Mouse (Mus musculus) frontal cortex, adult (tissue): ENCODE data around the gene Cdk14.
"Not testable (repeated sequence)": the region's sequence is repeated elsewhere in the genome, so short reads cannot be mapped to it uniquely, and the experiment has no call there.

Experiments
- ATAC-seq: cut with Nextera tagmentation; 2 replicates; pipeline ENCODE4 v1.9.2; 2017; ENCODE audit warnings: mild to moderate bottlenecking, moderate library complexity, mixed read lengths; ENCODE audit not compliant: low TSS enrichment

The Cdk14 gene

DNA sequence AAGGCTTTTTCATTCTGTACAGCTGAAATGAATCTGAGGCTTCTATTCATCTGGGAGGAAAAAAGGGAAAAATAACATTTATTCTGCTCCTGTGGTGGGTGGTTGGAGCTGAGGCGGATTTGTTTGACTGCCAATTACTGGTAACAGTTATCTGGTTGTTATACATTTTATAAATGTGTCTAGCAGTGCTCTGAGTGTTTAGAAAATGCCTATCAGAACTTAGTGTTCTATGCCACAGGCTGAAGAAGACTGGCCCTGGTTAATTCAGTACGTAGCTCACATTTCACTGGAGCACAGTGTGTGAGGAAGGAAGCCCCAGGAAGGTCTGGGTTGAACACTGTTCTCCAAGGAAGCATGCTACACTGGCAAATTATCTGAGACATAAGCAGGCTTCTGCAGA lies 429.1 kb downstream of the Cdk14 start:
- ATAC-seq = peak; percentile 60

DNA sequence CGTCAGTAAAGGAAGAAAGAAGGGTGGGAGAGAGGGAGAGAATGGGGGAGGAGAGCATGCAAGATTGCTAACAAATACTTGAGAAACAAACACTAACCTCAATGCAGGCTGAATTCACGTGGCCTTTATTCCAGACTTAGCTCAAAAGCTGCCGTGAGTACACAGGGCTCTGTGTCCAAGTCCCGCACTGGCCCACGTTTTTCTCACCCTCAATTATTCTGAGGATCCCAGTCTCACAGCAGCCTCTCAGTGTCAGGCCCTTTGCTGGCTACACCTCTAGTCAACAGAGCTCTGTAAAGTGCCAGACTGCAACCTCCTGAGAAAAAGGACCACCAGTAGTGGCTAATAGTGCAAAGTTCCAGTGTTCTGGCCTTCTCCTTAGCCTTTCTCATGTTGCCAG lies 429.9 kb downstream of the Cdk14 start:
- peak; percentile 10; the same call in 1 of the 2 replicates for ATAC-seq

DNA sequence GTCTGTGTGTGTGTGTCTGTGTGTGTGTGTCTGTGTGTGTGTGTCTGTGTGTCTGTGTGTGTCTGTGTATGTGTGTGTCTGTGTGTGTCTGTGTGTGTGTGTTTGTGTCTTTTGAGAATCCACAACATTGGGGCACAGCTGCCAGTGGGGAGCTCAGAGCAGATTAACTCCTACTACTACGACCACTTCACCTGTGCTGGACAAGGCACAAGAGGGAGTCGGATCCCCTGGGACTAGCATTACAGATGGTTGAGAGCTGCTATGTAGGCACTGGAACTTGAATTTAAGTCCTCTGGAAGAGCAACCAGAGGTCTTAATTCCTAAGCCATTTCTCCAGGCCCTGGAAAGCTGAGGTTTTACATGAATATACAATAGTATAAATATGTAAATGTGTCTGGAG lies 433.9 kb downstream of the Cdk14 start:
- ATAC-seq = no peak

DNA sequence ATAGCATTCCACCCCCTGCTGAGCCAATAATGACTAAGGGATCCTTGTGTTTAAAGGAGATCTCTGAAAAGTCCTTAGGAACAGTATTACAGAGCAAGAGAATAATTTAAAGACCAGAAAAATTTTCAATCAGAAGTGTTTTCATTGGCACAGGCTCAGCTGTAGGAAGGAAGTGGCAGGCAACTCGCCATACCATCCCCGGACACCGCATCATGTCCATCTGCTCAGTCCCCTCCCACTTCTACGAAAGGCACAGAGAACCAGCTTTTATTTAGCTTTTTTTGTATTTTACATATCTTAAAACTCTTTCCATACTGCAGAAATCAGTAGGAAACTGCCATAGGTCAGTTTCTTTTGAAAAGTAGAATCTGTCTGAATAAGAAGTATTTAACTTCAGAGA lies 440.6 kb downstream of the Cdk14 start:
- ATAC-seq = peak; percentile 69

DNA sequence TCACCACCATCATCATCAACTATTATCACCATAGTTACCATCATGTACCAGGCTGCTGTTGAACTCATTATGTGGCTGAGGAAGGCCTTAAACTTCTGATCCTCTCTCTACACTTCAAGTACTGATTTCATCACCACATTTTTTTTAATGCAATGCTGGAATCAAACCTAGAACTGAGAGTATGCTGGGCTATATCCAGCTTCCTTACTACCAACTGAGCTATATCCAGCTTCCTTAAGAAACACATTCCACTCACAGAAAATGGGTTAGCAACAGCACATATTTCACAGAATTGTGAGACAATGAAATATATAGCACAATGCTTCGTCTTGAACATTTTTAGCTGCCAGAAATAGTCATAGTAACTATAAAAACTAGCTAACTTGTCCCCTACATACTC lies 446.7 kb downstream of the Cdk14 start:
- peak; percentile 85 for ATAC-seq

DNA sequence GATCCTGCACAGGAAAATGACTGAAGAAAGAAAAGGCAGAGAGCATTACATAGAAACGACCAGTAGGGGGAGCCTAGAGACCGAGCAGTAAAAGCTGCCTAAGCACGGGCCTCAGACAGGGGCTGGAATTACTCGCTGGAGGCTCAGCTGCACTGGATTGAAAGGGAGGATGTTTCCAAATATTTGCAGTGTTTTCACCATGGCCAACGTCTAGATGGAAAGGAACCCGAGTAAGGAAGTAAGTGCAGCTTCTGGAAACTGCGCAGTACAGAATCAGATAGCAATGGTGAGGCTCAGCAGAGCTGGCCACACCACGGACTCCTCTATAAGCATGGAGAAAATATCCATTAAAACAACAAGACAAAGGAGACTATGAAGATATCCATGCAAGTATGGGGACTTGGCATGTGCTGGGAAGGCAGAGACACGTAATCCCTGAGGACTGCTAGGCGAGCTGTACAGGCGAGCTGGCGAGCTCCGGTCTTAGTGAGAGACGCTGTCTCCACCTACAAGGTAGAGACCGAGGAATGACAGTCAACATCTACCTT lies 458.0 kb downstream of the Cdk14 start:
- ATAC-seq = peak; percentile 87

DNA sequence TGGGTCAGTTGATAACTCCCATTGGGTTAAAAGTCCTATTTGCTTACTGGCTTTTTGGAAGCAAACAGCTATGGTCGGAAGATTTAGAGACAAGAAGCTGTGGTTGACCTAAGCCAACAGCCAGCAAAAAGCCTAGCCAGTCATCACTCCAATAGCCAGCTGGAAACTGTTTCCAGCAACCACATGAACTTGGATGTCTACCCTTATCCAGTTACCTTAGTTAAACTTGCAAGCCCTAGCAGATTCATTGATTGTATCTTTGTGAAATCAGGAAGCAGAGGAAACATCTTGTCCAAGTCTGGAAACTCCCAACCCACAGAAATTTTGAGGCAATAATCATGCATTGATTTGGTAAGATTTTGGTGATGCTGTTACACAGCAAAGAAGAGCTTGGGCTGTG lies 458.5 kb downstream of the Cdk14 start:
- no peak for ATAC-seq

DNA sequence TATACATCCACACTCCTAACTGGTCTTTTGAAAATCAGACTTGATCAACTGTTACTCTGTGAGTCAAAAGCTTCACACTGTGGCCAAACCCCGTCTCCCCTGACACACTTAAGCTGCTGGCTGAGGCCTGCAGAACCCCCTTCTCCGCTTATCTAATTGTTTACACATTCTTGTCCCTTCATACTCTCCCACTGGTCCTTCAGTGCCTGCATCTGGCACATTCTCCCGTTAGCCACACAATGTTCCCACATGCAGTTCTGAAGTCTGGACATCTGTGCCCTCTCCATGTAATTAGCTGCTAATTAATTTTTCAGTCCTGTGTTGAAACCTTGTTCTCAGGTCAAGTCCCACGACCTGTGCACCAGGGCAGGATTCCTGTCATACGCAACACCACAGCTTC lies 460.7 kb downstream of the Cdk14 start:
- ATAC-seq = no peak

DNA sequence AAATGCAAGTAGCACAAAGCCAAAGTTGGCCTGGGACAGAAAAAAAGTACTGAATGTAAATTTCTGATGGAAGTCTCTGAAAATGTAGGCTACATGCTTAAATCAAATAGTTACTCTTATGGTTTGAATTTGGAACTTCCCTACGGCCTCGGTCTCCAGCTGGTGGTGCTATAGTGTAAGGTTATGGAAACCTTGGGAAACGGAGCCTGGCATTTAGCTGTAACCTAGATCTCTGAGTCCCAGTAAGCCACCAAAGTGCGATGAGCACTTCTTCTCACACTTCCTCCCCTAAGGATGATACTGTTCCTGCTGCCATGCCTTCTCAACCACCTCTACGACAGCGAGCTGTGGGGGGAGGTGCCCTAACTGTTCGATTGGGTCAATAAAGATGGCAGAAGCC lies 464.1 kb downstream of the Cdk14 start:
- peak; percentile 82 for ATAC-seq

DNA sequence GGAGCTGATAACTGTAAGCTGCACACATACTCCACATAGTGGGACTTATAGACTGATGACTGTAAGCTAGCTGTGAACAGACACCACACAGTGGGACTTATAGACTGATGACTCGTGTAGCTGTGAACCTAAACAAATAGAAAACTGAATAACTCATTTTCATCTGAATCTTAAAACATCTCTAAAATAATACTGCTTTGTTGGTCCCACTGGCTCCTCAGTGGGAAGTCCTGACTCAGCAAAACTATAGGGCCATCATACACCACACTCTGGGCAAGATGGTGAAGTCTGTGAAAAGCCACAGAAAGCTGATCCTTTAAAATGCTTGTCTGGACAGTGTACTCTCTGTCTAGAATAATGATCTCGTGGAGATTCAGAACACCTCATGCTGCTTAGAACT lies 464.7 kb downstream of the Cdk14 start:
- no peak for ATAC-seq

DNA sequence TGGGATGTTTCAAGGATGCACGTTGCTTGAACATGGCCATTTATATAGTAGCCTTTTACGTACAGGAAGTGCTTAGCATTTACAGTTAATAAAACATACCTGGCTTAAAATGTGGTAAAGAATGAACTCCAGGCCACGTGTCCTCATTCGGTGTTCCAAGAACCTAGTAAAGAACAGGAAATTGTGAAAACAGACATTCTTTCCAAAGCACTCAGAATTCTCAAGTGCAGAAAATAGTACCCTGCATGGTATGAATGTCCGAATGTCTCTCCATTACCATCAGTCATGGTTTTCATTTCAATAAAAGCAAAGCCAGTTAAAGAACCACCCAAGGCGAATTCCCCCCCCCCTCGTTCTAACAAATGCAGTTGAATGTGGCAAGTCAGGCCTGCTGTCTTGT lies 470.7 kb downstream of the Cdk14 start:
- no peak for ATAC-seq

DNA sequence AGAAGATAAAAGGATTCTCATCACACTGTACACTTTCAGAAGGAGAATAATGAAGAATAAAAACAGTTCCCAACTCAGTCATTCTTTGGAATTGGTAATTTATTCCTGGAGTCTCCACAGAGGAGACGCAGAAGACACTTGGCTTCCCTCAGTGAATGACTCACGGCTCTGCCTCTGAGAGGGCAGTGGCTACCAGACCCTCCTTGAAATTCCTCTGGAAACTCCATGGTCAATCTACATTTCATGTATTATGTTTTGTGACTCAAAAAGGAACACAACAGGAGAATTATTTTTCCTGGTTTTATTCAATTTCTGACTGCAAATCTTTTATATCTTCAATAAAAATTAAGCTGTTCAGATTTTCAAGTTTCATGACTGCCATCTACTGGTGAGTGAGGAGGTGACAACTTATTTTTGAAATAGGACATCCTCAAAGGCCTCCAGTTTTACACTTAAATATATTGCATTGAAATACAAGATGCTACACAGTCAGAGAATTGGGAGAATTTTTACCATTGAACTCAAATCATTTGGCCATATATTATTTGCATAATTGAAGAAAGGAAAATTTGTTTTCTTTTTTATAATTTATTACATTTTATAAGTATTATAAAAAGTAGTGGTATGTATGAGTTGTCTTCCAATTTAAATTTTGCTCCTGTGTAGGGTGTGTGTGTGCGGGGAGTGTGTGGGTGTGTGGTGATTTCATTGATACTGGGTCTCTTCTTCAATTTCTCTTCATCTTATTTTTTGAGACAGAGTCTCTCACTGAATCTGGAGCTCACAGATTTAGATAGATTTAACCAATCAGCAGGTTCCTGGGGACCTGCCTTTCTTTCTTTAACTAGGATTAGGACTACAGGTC lies 471.8 kb downstream of the Cdk14 start:
- ATAC-seq = peak; percentile 91

DNA sequence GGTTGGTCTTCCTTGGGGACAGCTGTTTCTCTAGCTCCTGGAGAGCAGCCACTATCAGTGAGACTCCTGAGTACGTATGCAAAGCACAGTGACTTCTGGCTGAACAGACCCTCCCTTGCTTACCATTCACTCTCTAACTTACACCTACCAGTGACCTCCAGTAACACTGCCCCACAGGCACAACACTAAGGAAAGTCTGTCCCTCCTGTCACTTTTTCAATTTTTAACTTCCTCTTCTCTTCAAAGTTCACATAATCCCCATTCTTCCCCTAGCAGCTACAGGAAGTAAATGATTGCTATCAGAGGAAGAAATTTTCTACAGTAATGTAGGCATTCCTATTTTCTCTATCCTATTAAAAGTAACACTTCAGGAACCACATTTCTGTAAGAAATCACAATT lies 485.0 kb downstream of the Cdk14 start:
- no peak for ATAC-seq

DNA sequence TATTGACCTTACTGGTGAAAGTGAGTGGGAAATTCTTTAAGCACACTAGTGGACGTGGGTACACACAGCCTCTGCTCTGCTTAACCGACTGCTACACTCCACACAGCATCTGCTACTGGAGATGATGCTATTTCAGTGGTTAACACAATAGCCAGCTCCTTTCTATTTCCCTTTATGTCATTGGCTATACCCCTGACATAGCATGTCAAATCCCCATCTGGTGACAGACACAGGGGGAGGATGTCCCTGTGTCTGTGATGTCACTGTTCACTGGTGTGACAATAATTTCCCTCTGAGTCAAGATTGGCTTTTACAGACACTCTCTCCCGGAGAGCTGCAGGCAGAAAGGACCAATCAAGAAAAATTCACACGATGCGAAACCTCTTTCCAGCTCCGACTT lies 485.6 kb downstream of the Cdk14 start:
- peak; percentile 24; the same call in 1 of the 2 replicates for ATAC-seq

DNA sequence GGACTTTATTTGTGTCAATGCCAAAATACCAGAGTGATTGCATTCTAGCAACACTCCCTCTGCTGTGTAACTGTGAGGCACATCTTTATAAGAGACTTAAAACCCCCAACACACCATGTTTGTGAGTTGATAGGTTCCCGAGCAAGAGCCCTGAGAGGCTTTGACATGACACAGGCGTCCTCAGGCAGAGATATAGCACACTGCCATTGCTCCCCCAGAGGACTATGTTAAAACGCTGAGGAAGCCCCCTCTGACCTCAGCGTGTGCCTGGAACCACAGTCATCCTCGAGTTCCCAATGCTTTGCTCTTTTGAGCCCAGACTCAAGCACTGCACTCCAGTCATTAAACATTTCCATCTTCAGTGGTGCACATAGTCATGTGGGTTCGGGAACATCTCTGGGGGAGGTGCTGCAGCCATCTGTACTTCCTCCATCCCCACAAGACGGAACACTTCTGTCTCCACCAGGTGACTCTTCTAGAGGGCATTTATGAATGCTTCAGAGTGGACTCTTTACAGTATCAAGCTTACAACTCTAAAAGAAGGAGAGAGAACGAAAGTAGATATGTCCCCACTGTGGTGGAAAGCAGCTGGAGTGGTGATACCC lies 488.5 kb downstream of the Cdk14 start:
- ATAC-seq = peak; percentile 68

DNA sequence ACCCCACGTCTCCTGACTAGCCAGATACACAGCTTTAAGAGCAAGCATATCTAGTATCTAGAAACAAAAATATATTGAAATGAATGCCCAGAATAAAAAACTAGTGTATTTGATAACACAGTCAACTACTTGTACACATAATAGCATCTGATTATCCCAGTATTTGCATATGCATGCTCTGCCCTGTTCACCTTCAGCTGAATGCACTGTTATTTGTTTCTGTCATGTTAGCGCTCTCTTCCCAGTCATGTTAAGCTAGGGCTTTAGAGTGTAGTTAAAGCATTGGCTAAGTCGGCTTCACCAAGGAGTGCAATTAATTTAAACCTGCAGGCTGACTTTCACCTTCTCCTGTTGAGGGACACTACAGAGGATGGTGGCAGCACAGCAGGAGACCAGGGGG lies 490.5 kb downstream of the Cdk14 start:
- no peak for ATAC-seq

DNA sequence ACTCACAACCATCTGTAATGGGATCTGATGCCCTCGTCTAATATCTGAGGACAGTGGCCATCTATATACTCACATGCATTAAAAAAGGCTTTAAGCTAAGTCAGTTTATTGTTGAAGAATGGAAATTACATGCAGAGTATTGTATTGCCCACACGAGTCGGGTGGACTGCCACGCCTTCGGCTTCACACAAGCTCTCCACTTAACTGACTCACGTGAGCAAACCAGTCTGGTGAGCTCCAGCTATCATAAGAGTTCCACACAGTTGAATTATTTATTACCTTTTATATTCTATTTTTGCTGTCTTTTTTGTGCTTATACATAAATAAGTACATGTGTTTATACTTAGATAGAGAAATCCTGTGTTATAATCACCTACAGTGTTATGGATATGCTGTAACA lies 495.2 kb downstream of the Cdk14 start:
- ATAC-seq = no peak

DNA sequence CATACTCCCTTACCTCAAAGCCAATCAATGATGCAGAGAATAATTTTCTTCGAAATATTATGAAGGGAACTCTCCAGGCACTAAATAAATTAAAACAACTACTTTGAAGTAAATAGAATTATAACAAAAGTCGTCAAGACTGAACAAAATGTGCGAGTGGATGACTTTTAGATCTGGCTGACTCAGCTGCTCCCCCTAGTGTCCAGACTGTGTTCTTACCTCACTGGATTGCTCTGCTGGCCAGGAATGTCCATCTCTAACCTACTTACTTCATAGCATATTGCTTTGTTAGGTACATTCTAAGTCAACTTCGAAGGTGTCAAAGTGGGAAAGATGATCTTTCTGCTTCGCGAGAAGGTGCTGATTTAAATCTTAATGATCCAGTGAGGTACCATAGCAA lies 501.7 kb downstream of the Cdk14 start:
- peak; percentile 60 for ATAC-seq

DNA sequence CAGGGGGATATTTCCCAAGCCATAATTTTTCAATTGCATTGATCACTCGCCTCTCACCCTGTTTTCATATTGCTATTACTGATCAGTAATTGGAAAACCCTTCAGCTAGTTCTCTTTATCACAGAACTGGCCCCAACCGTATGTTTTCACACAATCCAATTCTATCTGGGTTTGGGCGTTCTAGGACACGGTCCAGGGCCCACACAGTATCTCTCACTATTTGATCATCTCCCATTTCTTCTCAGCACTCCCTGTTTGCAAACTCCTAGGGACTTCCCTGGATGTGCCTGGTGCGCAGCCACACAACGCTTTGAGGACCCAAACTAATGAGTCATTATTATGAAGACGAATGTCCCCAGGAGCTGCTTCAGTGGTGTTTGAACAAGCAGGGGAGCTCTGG lies 502.4 kb downstream of the Cdk14 start:
- peak; percentile 53 for ATAC-seq

DNA sequence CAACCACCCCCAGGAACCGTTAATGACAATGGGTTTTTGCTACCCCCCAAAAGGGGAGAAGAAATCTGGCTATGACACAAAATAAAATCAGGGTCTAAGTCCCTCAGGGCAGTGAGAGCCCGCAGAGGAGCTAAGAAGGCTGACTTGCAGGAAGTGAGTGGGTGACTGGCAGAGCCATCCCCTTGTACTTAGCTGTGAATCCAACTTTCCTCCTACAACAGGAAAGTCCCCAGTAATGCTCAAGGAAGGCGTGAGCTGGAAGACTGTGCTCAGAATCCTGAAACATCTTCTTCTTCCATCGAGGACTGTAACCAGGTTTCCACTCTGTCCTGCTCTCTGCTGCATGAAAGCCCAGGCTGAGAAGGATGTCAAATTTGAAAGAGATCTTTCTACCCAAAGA lies 502.8 kb downstream of the Cdk14 start:
- ATAC-seq = peak; percentile 93

DNA sequence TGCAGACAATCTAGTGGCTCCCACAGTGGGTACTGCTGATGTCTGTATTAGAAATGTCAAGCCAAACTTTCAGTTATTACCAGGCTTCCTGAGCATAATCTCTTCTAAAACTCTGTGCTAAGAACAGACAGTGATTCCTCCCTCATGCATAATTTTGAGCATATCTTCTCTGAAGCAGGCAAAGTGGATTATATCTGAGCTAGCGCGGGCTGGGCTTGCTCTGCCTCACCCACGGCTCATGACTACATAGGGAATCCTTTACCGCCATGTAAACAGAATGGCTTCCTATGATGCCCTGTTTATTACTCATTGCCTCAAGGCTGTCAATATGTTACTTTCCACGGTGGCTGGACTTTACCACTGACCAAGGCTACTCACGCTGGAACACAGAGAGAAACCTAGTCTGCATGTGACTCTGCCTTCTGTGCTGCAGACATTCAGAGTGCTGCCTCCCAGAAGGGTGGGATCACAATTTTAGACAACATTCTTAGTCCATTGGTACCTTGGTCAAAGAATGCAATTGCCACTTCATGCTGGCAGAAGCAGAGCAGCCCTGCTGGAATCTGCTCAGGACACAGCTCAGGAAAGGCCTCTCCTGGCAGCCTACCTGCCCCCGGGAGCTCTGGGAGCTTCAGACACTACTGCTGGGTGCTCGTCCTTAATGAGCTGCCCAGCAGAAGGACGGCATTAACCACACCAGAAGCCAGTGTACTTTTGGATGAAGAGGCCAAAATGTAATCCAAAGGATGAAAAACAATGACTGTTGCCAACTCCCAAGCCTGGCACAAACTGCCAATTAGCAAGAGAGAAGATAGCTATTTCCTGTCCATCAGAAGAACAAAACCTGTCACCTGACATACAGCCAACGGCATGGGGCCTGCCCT lies 503.5 kb downstream of the Cdk14 start:
- ATAC-seq = peak; percentile 68

DNA sequence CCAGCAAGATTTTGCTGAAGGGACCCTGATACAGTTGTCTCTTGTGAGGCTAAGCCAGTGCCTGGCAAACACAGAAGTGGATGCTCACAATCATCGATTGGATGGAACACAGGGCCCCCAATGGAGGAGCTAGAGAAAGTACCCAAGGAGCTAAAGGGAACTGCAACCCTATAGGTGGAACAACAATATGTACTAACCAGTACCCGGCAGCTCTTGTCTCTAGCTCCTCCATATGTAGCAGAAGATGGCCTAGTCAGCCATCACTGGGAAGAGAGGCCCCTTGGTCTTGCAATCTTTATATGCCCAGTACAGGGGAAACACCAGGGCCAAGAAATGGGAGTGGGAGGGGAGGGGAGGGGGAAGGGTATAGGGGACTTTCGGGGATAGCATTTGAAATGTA lies 515.2 kb downstream of the Cdk14 start:
- ATAC-seq = not testable (repeated sequence)
